Mouse (Mus musculus) kidney, embryonic 16.5 days (tissue): ENCODE measurements around the gene D930048N14Rik. TPM values are rescaled to one million over a fixed set of nuclear protein-coding genes. Genes with fewer than 3 reads are reported as not detected.
A peak's percentile ranks its signal among the peaks of the same experiment; 100 is the strongest.

Experiments used
- ATAC-seq: fragments of 200-750 bp; cut with Nextera tagmentation; 2 replicates; pipeline ENCODE4 v1.8.0; 2017; ENCODE audit warnings: moderate TSS enrichment; ENCODE audit not compliant: low FRiP score, low TSS enrichment
- H3K27ac ChIP-seq: fragments of 300-500 bp; sonication (generic); 2 replicates; pipeline ENCODE4 v1.5.1; 2014; ENCODE audit warnings: low read length
- H3K27me3 ChIP-seq: fragments of 300-500 bp; sonication (generic); 2 replicates; pipeline ENCODE4 v1.6.1; 2014; ENCODE audit warnings: low read length, control low read depth, mixed read lengths; ENCODE audit not compliant: insufficient read depth
- H3K36me3 ChIP-seq: fragments of 300-500 bp; sonication (generic); 2 replicates; pipeline ENCODE4 v1.6.1; 2014; ENCODE audit warnings: low read length, control low read depth, mixed read lengths; ENCODE audit not compliant: insufficient read depth
- H3K4me1 ChIP-seq: fragments of 300-500 bp; sonication (generic); 2 replicates; pipeline ENCODE4 v1.6.1; 2014; ENCODE audit warnings: low read length, control low read depth, mixed read lengths; ENCODE audit not compliant: insufficient read depth
- H3K4me2 ChIP-seq: fragments of 300-500 bp; sonication (generic); replicated peaks from 2 replicates; pipeline ENCODE4 v1.6.1; 2014; ENCODE audit warnings: low read depth, low read length
- H3K4me3 ChIP-seq: fragments of 300-500 bp; sonication (generic); 2 replicates; pipeline ENCODE4 v1.5.1; 2014; ENCODE audit warnings: mild to moderate bottlenecking, low read length
- H3K9ac ChIP-seq: fragments of 300-500 bp; sonication (generic); replicated peaks from 2 replicates; pipeline ENCODE4 v1.6.1; 2014; ENCODE audit warnings: low read length
- H3K9me3 ChIP-seq: fragments of 300-500 bp; sonication (generic); 2 replicates; pipeline ENCODE4 v1.6.1; 2016; ENCODE audit warnings: low read length, control low read depth
- WGBS: fragments of 180-500 bp; shearing (Covaris S2); extraction: QIAGEN DNeasy Blood & Tissue Kit; methylation state at CpG from one replicate; pipeline ENCODE4 v1.1.7; 2014; 5-methylcytosine and 5-hydroxymethylcytosine counted together
- polyA plus RNA-seq: library from polyadenylated mRNA; unstranded; fragments of >200 nt; fragmentation: Nextera tagmentation; extraction: Ambion mirVana; gene quantifications from 2 replicates; pipeline ENCODE4 v1.2.1, GENCODE M21; 2015

The D930048N14Rik gene
- polyA plus RNA-seq, 1 experiment from 2014 or later: 4.0 TPM

DNA sequence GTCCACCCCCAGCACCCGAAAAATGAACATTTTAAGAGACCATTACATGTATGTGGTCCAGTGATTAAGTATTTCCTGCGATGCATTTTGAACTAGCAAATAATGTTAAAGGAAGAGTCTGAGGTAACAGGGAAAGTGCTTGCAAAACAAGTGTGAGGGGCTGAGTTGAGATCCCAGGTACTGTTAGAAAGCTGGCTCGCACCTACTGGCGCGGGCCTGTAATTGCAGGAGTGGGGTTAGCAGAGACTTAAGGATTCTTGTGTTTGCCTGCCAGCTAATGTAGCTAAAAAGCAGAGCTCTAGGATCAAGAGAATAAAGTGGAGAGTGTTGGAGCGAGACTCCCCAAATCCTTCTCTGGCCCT, 14.4 kb upstream of the D930048N14Rik start:
- Histone ChIP-seq H3K36me3 (peaks cover 4% of the 10 kb centered on the region; the same call in 1 of the 2 replicates), H3K9ac (peak overlapping the region; percentile 85), H3K27ac (peak overlapping the region; percentile 87), H3K27me3 (no peaks in the 10 kb centered on the region), H3K9me3 (no peaks in the 10 kb centered on the region), H3K4me1 (peaks cover 38% of the 10 kb centered on the region), H3K4me2 (peak overlapping the region; percentile 92), H3K4me3 (peak overlapping the region; percentile 86)
- ATAC-seq: peak; percentile 36; the same call in 1 of the 2 replicates
- 6% methylated on average over 6 of the region's 6 CpGs for WGBS

DNA sequence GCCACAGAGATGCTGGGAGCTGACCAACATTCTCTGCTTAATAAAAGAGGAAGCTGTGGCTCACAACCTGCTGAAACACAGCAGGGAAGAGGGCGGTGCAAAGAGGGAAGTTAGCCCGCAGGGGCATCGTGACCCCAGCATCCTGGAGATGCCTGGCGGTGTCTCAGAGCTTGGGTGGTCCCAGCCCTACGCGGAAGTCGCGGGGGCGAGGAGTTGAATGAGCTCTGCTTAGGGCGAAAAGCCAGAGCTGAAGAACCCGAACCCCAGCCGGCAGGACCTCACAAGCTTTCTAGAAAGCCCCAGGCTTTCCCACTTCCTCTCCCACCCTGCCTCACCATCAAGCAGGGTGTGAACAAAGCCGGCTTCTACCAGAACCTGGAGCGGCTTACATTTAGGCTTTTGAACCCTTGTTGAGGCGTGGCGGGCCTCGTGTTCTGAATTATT, 12.8 kb upstream of the D930048N14Rik start:
- 5% methylated on average over 17 of the region's 17 CpGs for WGBS
- H3K9me3 ChIP-seq: no peaks in the 10 kb centered on the region
- peak overlapping the region; percentile 34 for H3K9ac ChIP-seq
- ATAC-seq: no peak
- no peaks in the 10 kb centered on the region for H3K27me3 ChIP-seq
- peak overlapping the region; percentile 12 for H3K4me3 ChIP-seq
- peaks cover 4% of the 10 kb centered on the region; the same call in 1 of the 2 replicates for H3K36me3 ChIP-seq
- peaks cover 24% of the 10 kb centered on the region for H3K4me1 ChIP-seq
- peak overlapping the region; percentile 38 for H3K4me2 ChIP-seq
- H3K27ac ChIP-seq: peak overlapping the region; percentile 80

DNA sequence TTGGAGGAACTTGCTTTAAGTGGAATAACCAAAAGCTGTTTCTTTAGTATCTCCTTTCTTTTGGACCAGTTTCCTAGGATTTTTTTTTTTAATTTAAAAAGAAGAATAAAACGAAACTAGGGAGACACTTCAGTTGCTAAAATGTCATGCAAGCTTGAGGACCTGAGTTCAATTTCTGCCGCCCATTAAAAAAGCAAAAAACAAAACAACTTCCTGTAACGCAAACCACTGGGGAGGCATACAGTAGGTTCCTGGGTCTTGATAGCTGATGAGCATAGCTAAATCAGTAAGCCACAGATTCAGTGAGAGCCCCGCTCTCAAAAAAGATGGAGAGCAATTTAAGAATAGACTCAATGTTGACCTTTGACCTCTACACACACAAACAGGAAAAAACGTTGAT, 12.3 kb upstream of the D930048N14Rik start:
- no peak overlapping the region for H3K9ac ChIP-seq
- ATAC-seq: no peak
- peak overlapping the region; percentile 38 for H3K4me2 ChIP-seq
- 67% methylated on average over 5 of the region's 5 CpGs for WGBS
- H3K9me3 ChIP-seq: no peaks in the 10 kb centered on the region
- no peak overlapping the region for H3K4me3 ChIP-seq
- H3K4me1 ChIP-seq: peaks cover 25% of the 10 kb centered on the region
- H3K36me3 ChIP-seq: peaks cover 7% of the 10 kb centered on the region; the same call in 1 of the 2 replicates
- H3K27ac ChIP-seq: peak overlapping the region; percentile 80
- no peaks in the 10 kb centered on the region for H3K27me3 ChIP-seq

DNA sequence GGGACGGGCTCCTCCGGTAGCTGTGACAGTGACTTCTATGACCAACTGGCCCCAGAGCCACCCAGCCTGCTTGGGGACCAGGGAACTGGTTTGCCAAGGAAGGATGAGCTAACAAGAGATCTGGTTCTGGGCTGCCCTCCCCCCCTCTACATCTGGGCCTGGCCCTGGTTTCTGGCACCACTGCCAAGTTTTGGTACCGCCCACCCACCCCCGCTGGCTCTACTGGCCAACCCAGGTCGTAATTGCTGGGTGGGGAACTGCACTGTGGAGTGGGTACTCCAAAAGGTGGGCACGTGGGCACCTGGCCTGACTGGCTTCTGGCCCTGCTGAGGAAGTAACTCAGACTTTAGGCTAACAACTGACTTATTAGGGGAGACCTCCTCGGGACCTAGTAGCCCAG, 10.0 kb upstream of the D930048N14Rik start:
- no peak for ATAC-seq
- no peak overlapping the region for H3K27ac ChIP-seq

DNA sequence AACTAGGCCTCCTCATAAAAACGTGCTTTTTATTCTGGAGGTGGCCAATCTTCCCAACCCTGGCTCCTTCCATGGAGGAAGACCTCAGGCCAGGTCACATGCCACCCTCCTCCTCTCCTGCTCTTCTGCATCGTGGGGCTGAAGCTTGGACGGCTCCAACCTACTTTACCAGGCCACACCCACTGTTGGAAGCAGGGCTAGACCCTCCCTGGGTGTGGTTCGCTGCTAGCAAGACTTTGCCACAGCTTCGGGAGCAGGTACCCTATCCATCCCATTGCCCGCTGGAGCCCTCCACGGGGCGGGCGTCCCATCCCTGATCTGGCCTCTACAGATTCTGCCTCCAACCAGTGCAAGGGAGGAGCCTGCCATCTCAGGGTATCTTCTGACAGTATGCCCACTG, 7.6 kb upstream of the D930048N14Rik start:
- no peaks in the 10 kb centered on the region for H3K9me3 ChIP-seq
- no peaks in the 10 kb centered on the region for H3K27me3 ChIP-seq
- no peak overlapping the region for H3K4me3 ChIP-seq
- no peak overlapping the region for H3K4me2 ChIP-seq
- WGBS: 74% methylated on average over 9 of the region's 9 CpGs
- no peak overlapping the region for H3K27ac ChIP-seq
- H3K36me3 ChIP-seq: peaks cover 23% of the 10 kb centered on the region
- ATAC-seq: no peak
- peaks cover 22% of the 10 kb centered on the region for H3K4me1 ChIP-seq
- H3K9ac ChIP-seq: no peak overlapping the region

More for the DNA sequence above, 10.0 kb upstream of the D930048N14Rik start:
- Histone ChIP-seq H3K9me3 (no peaks in the 10 kb centered on the region), H3K4me3 (no peak overlapping the region), H3K27me3 (no peaks in the 10 kb centered on the region), H3K4me2 (no peak overlapping the region), H3K4me1 (peaks cover 25% of the 10 kb centered on the region), H3K9ac (no peak overlapping the region), H3K36me3 (peaks cover 23% of the 10 kb centered on the region)
- WGBS: 83% methylated on average over 7 of the region's 7 CpGs

DNA sequence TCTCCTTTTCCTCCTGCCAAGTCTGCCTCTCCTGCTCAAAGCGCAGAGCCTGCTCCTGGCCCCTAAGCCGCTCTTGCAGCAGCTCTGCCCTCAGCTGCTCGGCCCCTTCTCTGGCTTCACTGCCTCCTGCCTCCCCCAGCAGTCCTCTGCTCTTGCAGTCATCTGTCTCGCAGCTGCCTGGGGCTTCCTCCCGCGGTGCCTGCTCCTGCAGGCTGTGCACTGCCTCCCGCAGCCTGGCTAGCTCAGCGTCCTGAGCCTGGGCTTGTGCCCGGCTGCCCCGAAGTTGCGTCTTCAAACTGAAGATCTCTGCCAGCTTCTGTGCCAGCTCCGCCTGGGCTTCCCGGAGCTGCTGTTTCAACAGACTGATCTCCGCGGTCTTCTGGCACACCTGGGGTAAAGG, 7.0 kb upstream of the D930048N14Rik start:
- Histone ChIP-seq H3K9me3 (no peaks in the 10 kb centered on the region), H3K36me3 (peaks cover 23% of the 10 kb centered on the region), H3K4me3 (no peak overlapping the region), H3K4me1 (peaks cover 26% of the 10 kb centered on the region), H3K4me2 (no peak overlapping the region), H3K27me3 (no peaks in the 10 kb centered on the region), H3K9ac (peak overlapping the region; percentile 35; the same call in 1 of the 2 replicates), H3K27ac (no peak overlapping the region)
- no peak for ATAC-seq
- 61% methylated on average over 15 of the region's 15 CpGs for WGBS

DNA sequence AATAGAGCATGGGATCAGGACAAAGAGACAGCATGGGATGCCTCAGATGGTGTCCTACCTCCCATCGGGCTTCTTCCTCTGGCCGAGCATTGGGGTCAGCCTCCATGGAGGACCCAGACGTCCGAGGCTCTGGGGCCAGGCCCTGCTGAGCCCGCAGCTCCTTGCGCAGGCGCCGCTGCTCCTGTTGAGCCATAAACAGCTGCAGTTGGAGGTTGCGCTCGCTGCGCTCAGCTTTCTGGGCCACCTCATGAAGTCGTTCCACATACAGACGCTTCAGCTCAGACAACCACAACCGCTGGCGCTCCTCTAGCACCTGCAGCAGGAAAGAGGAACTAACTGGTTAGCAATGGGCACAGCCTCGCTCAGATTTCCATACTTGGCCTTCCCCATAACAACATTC, 6.5 kb upstream of the D930048N14Rik start:
- ATAC-seq: no peak
- Histone ChIP-seq H3K4me1 (peaks cover 31% of the 10 kb centered on the region), H3K4me3 (no peak overlapping the region), H3K9ac (peak overlapping the region; percentile 35; the same call in 1 of the 2 replicates), H3K27me3 (no peaks in the 10 kb centered on the region), H3K36me3 (peaks cover 23% of the 10 kb centered on the region), H3K4me2 (no peak overlapping the region), H3K27ac (no peak overlapping the region), H3K9me3 (no peaks in the 10 kb centered on the region)
- 79% methylated on average over 16 of the region's 16 CpGs for WGBS

DNA sequence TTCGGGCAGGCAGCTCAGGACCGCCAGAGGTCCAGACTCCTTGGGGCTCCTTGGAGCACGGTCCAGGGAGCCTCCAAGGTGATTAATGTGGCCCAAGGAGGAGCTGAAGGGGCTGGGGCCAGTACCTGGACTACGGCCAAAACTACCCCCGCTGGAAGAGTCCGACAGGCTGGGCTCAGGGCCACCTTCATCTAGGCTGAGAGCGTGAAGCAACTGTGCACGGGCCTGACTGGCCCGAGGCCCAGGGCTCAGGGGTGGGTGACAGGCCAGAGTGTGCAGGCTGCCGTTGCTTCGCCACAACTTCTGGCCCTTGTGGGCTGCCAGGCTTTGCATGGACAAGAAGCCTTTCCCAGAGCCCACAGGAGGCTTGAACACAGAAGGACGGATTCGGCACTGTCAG, 5.5 kb upstream of the D930048N14Rik start:
- Histone ChIP-seq H3K27me3 (no peaks in the 10 kb centered on the region), H3K36me3 (peaks cover 23% of the 10 kb centered on the region), H3K4me3 (no peak overlapping the region), H3K4me1 (peaks cover 41% of the 10 kb centered on the region), H3K4me2 (no peak overlapping the region), H3K9me3 (no peaks in the 10 kb centered on the region), H3K27ac (no peak overlapping the region), H3K9ac (no peak overlapping the region)
- WGBS: 63% methylated on average over 13 of the region's 13 CpGs
- ATAC-seq: no peak

DNA sequence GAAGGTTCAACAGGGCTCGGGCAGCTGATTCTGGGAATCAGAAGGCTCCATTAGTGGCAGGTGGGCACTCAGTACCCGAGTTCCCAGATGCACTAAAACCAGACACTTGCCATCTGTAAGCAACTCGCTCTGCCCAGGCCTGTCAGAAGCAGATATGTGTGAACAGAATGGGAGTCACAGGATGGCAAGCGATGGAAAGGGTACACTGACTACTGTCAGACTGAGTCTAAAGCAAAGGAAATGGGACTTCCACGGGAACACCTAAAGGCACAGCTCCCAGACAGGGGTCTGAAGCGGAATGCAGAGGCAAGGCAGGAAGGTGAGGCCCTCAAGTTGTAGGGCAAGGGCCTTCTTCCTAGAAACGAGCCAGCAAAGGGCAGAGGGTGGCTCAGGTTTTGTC, 4.5 kb upstream of the D930048N14Rik start:
- H3K36me3 ChIP-seq: peaks cover 23% of the 10 kb centered on the region
- peak overlapping the region; percentile 48; the same call in 1 of the 2 replicates for H3K27ac ChIP-seq
- WGBS: 76% methylated on average over 7 of the region's 7 CpGs
- no peak overlapping the region for H3K4me3 ChIP-seq
- no peaks in the 10 kb centered on the region for H3K27me3 ChIP-seq
- H3K4me1 ChIP-seq: peaks cover 41% of the 10 kb centered on the region
- H3K4me2 ChIP-seq: peak overlapping the region; percentile 25; the same call in 1 of the 2 replicates
- no peak for ATAC-seq
- H3K9ac ChIP-seq: no peak overlapping the region
- no peaks in the 10 kb centered on the region for H3K9me3 ChIP-seq

DNA sequence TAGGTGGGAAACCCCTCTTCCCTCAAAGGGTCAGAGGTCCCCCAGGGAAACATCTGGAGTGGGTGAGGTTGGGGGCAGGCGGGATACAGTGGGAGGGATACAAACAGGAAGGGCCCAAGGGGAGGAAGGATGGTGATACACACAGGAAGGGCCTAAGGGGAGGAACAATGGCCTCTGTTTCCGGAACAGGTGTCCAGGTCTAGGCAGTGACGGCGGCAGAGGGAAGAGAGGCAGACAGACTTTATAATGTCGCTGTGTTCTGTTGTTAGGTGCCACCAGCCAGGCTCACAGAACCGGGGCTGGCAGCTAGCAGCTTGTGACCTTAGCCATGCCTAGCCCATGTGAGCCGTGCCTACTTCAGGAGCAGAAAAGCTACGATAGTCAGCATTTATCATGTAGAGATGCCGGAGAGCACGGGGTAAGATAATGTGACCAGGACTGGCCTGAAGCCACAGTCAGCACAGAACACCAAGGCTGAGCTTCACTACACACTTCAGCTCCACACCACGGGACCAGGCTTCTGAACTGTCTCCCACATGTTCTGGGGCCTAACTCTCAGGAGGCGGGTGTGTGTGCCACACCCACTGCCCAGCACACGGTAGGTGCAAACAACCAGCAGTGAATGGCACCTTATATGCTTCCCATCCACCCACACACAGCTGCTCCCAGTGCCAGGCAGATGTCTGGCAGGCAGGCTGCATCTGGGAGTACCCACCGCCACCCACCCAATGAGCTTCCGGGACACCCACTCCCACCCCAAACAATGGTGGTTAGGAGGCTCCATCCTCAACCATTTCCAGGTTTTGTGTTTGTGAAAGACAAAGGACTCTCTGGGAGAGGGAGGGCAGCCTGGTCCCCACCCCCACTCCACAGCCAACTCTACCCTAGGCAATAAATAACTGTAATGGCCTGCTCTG, 3.7 kb upstream of the D930048N14Rik start:
- H3K4me1 ChIP-seq: peaks cover 41% of the 10 kb centered on the region
- H3K9me3 ChIP-seq: no peaks in the 10 kb centered on the region
- peak overlapping the region; percentile 82 for H3K27ac ChIP-seq
- no peaks in the 10 kb centered on the region for H3K27me3 ChIP-seq
- peak overlapping the region; percentile 94 for H3K4me2 ChIP-seq
- no peak overlapping the region for H3K4me3 ChIP-seq
- 54% methylated on average over 15 of the region's 15 CpGs for WGBS
- no peak for ATAC-seq
- peaks cover 23% of the 10 kb centered on the region for H3K36me3 ChIP-seq
- H3K9ac ChIP-seq: peak overlapping the region; percentile 41; the same call in 1 of the 2 replicates
